Mouse (Mus musculus) ES-E14 (cell line): Measurements from ENCODE around the gene Ctnnbl1.

Source experiments
- CHD2 ChIP-seq: IDR thresholded peaks from 2 replicates; pipeline ENCODE4 v1.6.1; 2014; ENCODE audit warnings: mild to moderate bottlenecking, low read depth, low read length, inconsistent platforms
- MAFK ChIP-seq: IDR thresholded peaks from 2 replicates; pipeline ENCODE4 v1.6.1; 2014; ENCODE audit warnings: mild to moderate bottlenecking, low read depth, low read length, inconsistent platforms; ENCODE audit not compliant: insufficient read depth
- ZC3H11A ChIP-seq: IDR thresholded peaks from 2 replicates; pipeline ENCODE4 v1.6.1; 2012; ENCODE audit warnings: low read depth, mild to moderate bottlenecking, inconsistent platforms, low read length, borderline replicate concordance

- TF ChIP-seq ZC3H11A (no peak), CHD2 (no peak), MAFK (no peak)
These were observed 18.6 kb downstream of the Ctnnbl1 start for GRCm38 (mm10) chr2:157755771-157756170.
